ENCODE assay signal across 26 mouse cellular contexts in genomic region chr4:140755811-140756210, GRCm38 (mm10). TPM values are rescaled to one million over a fixed set of nuclear protein-coding genes. Genes with fewer than 3 reads are reported as not detected.
"Had no signal": no experiment of that assay in that cellular context is flagged by ENCODE, and none has a peak within 500 bp of the region (broad histone marks: within the 10 kb centered on the region; RNA-seq: fewer than 3 reads in every experiment).

No protein-coding gene starts in this region.

- DNase-seq: kidney, postnatal 25 days; layer of hippocampus, adult 9-11 months; liver, embryonic 13.5 days; lung, adult 2 months; lung, postnatal 14 days; lung, postnatal 4 days; midbrain, embryonic 14.5 days; thymus, adult 18-20 months; thymus, postnatal 36 days had no signal

RNA-seq across cellular contexts. Expression of gene Padi6, which starts 13.4 kb away (rescaled TPM):
- total RNA-seq: layer of hippocampus, adult 2 months; layer of hippocampus, postnatal 25 days; liver, adult 2 months; megakaryocyte progenitor cell, adult 5-6 weeks; megakaryocyte-erythroid progenitor cell, adult 5-6 weeks; midbrain, postnatal 0 days had no signal
- polyA plus RNA-seq: large intestine, adult 2 months; limb, embryonic 14.5 days; liver, adult 2 months; liver, embryonic 13.5 days; liver, embryonic 16.5 days; lung, adult 2 months; lung, embryonic 16.5 days; midbrain, embryonic 11.5 days; midbrain, embryonic 14.5 days; neural tube, embryonic 11.5 days; small intestine, adult 2 months; urinary bladder, adult 2 months had no signal

RNA-seq across cellular contexts. Expression of gene Padi4, which starts 18.2 kb away (rescaled TPM):
- total RNA-seq: layer of hippocampus, adult 2 months; layer of hippocampus, postnatal 25 days; left cerebral cortex, adult 18-20 months; left cerebral cortex, postnatal 36 days; midbrain, postnatal 0 days had no signal

RNA-seq across cellular contexts. Expression of gene Padi3, which starts 54.6 kb away (rescaled TPM):
- total RNA-seq: layer of hippocampus, adult 2 months; layer of hippocampus, postnatal 25 days; left cerebral cortex, adult 18-20 months; left cerebral cortex, postnatal 36 days; liver, adult 2 months; midbrain, postnatal 0 days had no signal
- polyA plus RNA-seq: large intestine, adult 2 months; liver, adult 2 months; midbrain, embryonic 11.5 days; midbrain, embryonic 14.5 days; midbrain, postnatal 0 days; neural tube, embryonic 11.5 days; neural tube, embryonic 14.5 days; small intestine, adult 2 months had no signal
